Mouse (Mus musculus): Measurements from ENCODE around the gene Ltbp3.
A peak's percentile ranks its signal among the peaks of the same experiment; 100 is the strongest.

GRCm38 (mm10) chr19:5740320-5741317 is at the start of gene Ltbp3:
- TF ChIP-seq CTCF (IDR thresholded peaks at IDR 0.05; ENCODE audit: insufficient read depth, low read length) (no peak), POLR2A (IDR thresholded peaks at IDR 0.05; ENCODE audit: borderline replicate concordance, extremely low read depth, low read depth, low read length) (0 out of 2 replicates have a peak, but pooled peaks have one; percentile 15)
